Mouse (Mus musculus): ENCODE results near the gene Fnbp1. TPM values are rescaled to one million over a fixed set of nuclear protein-coding genes. Genes with fewer than 3 reads are reported as not detected.

Gene Fnbp1
- polyA plus RNA-seq, 1 experiment from 2014 or later, result 7.9 TPM

DNA sequence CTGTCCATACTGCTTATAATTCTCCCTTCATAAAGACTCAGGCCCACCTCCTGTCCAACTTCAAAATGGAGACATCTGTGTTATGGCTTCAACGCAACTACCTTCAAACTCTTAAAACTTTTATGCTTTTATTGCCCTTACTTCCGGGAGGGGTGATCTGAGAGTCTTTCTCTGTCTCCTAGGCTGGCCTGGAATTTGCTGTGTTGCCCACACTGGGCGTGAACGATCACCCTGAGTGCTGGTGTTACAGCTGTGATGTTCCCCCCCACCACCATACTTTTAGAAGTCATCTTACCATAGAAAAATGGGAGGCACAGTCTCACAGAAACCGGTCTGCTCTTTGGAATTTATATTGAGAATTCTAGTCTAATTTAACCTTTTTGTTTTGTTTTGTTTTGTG lies 64.2 kb downstream of the Fnbp1 start:
- 0 out of 2 replicates have a peak, but pooled peaks cover 2% of the 10 kb centered on the region for H3K36me3 ChIP-seq (ENCODE audit: control insufficient read depth, insufficient read depth, low read length)
- no peak overlapping the region for H3K27ac ChIP-seq (ENCODE audit: low read depth, low read length)
- no peaks in the 10 kb centered on the region for H3K9me3 ChIP-seq (replicated peaks; ENCODE audit: control insufficient read depth, low read length)
- DNase-seq (ENCODE audit: low spot score) (no peak), ATAC-seq (no peak)
- H3K4me1 ChIP-seq (ENCODE audit: control insufficient read depth, insufficient read depth, low read length), result no peaks in the 10 kb centered on the region
- 89% methylated on average over 5 of the region's 5 CpGs for WGBS
- H3K27me3 ChIP-seq (replicated peaks; ENCODE audit: control insufficient read depth, insufficient read depth, low read length), result no peaks in the 10 kb centered on the region
- H3K4me3 ChIP-seq (ENCODE audit: low read depth, low read length), result no peak overlapping the region
- H3K4me2 ChIP-seq (ENCODE audit: low read length), result no peak overlapping the region
- H3K9ac ChIP-seq (ENCODE audit: low read length), result no peak overlapping the region

DNA sequence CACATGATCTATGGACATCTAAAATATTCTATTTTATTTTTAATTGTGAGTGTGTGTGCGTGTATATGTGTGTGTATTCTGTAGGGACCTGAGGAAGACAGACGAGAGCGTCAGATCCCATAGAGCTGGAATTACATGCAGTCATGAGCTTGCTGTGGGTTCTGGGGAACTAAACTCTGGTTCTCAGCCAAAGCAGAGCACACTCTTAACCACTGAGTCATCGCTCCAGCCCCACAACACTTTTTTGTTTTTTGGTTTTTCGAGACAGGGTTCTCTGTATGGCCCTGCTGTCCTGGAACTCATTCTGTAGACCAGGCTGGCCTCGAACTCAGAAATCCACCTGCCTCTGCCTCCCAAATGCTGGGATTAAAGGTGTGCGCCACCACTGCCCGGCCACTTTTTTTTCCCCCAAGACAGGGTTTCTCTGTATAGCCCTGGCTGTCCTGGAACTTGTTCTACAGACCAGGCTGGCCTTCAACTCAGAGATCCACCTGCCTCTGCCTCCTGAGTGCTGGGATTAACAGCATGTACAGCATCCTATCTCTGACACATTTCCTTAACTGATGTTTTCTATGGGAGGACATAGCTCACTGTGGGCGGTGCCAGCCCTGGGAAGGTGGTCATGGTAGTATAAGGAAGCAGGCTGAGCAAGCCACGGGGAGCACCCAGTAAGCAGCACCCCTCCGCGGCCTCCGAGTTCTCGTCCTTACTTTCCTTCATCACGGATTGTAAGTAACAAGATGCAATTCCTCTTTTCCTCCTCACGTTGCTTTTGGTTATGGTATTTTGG lies 65.3 kb downstream of the Fnbp1 start:
- WGBS, result 96% methylated on average over 16 of the region's 16 CpGs
- Histone ChIP-seq H3K4me1 (ENCODE audit: control insufficient read depth, insufficient read depth, low read length) (no peaks in the 10 kb centered on the region), H3K9ac (ENCODE audit: low read length) (no peak overlapping the region), H3K36me3 (ENCODE audit: control insufficient read depth, insufficient read depth, low read length) (no peaks in the 10 kb centered on the region), H3K27me3 (replicated peaks; ENCODE audit: control insufficient read depth, insufficient read depth, low read length) (no peaks in the 10 kb centered on the region), H3K4me2 (ENCODE audit: low read length) (no peak overlapping the region), H3K27ac (ENCODE audit: low read depth, low read length) (no peak overlapping the region), H3K9me3 (replicated peaks; ENCODE audit: control insufficient read depth, low read length) (no peaks in the 10 kb centered on the region), H3K4me3 (ENCODE audit: low read depth, low read length) (no peak overlapping the region)
- ATAC-seq (no peak), DNase-seq (ENCODE audit: low spot score) (no peak)

DNA sequence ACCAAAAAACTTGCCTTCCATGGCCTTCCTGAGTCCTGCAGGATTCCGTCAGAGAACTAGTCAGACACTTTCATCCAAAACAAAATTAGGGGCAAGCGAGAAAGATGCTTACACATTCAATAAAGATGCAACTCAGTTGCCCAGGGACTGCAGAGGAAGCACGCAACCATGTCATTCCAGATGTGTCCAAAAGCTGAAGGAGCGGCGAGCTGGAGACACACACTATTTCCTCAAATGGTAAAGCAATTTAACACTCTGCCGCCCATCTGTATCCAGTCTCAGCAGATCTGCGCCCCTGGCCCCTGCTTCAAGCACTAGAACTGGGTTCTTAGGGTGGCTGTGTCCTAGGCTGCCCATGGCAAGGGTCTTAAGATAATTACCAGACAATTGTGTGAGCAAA lies 66.0 kb downstream of the Fnbp1 start:
- Histone ChIP-seq H3K27ac (ENCODE audit: low read depth, low read length) (no peak overlapping the region), H3K9ac (ENCODE audit: low read length) (no peak overlapping the region), H3K4me1 (ENCODE audit: control insufficient read depth, insufficient read depth, low read length) (no peaks in the 10 kb centered on the region), H3K27me3 (replicated peaks; ENCODE audit: control insufficient read depth, insufficient read depth, low read length) (no peaks in the 10 kb centered on the region), H3K4me3 (ENCODE audit: low read depth, low read length) (no peak overlapping the region), H3K36me3 (ENCODE audit: control insufficient read depth, insufficient read depth, low read length) (no peaks in the 10 kb centered on the region), H3K9me3 (replicated peaks; ENCODE audit: control insufficient read depth, low read length) (no peaks in the 10 kb centered on the region), H3K4me2 (ENCODE audit: low read length) (no peak overlapping the region)
- DNase-seq (ENCODE audit: low spot score) (no peak), ATAC-seq (no peak)
- 91% methylated on average over 7 of the region's 7 CpGs for WGBS

DNA sequence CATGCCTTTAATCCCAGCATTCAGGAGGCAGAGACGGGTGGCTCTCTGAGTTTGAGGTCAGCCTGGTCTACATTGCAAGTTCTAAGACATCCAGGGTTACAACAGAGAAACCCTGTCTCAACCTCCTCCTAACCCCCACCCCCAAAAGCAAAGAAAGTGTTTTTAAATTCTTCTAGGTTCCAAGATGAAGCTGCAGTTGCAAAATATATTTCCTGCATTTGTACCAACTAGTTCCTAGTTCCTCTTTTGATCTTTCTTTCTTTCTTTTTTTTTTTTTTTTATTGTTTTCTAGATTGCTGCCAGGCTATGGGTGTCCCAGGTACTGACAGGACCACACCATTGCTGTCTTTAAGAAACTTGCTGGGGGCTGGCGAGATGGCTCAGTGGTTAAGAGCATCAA lies 66.6 kb downstream of the Fnbp1 start:
- Histone ChIP-seq H3K4me1 (ENCODE audit: control insufficient read depth, insufficient read depth, low read length) (no peaks in the 10 kb centered on the region), H3K36me3 (ENCODE audit: control insufficient read depth, insufficient read depth, low read length) (no peaks in the 10 kb centered on the region), H3K27me3 (replicated peaks; ENCODE audit: control insufficient read depth, insufficient read depth, low read length) (no peaks in the 10 kb centered on the region), H3K9me3 (replicated peaks; ENCODE audit: control insufficient read depth, low read length) (no peaks in the 10 kb centered on the region), H3K4me3 (ENCODE audit: low read depth, low read length) (no peak overlapping the region), H3K9ac (ENCODE audit: low read length) (no peak overlapping the region), H3K27ac (ENCODE audit: low read depth, low read length) (no peak overlapping the region), H3K4me2 (ENCODE audit: low read length) (no peak overlapping the region)
- WGBS, result 95% methylated on average over 2 of the region's 2 CpGs
- no peak for ATAC-seq
- DNase-seq (ENCODE audit: low spot score), result no peak

DNA sequence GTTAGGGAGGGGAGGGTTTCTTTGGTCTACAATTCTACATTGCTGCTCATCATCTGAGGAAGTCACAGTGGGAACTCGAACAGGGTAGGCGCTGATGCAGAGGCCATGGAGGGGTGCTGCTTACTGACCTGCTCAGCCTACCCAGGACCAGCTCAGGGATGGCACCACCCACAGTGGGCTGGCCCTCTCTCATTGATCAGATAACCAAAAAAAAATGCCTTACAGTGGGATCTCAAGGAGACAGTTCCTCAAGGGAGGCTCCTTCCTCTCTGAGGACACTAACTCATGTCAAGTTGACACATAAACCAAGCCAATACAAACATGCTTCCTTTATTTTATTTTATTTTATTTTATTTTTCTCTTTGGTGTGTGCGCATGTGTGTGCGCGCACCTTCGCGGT lies 72.3 kb downstream of the Fnbp1 start:
- peak overlapping the region; percentile 84; the same call in 1 of the 2 replicates for H3K27ac ChIP-seq (ENCODE audit: low read depth, low read length)
- WGBS, result 89% methylated on average over 7 of the region's 7 CpGs
- H3K4me3 ChIP-seq (ENCODE audit: low read depth, low read length), result no peak overlapping the region
- no peak overlapping the region for H3K9ac ChIP-seq (ENCODE audit: low read length)
- no peak for ATAC-seq
- peaks cover 11% of the 10 kb centered on the region for H3K4me1 ChIP-seq (ENCODE audit: control insufficient read depth, insufficient read depth, low read length)
- no peaks in the 10 kb centered on the region for H3K9me3 ChIP-seq (replicated peaks; ENCODE audit: control insufficient read depth, low read length)
- DNase-seq (ENCODE audit: low spot score), result no peak
- no peak overlapping the region for H3K4me2 ChIP-seq (ENCODE audit: low read length)
- no peaks in the 10 kb centered on the region for H3K36me3 ChIP-seq (ENCODE audit: control insufficient read depth, insufficient read depth, low read length)
- H3K27me3 ChIP-seq (replicated peaks; ENCODE audit: control insufficient read depth, insufficient read depth, low read length), result no peaks in the 10 kb centered on the region

DNA sequence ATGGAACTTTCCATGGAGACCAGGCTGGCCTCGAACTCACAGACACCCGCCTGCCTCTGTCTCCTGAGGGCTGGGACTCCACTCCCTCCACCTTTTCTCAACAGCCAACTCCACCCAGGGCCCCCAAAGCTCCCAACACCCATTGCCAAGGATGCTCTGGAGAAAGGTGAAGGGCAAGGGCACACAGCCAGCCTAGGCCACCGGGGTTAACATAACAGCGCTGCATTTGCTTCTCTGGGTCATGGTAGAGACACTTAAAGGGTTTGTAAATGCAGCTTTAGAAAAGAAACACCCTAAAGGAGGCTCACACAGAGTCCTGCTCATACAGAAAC lies 72.7 kb downstream of the Fnbp1 start:
- Histone ChIP-seq H3K9me3 (replicated peaks; ENCODE audit: control insufficient read depth, low read length) (no peaks in the 10 kb centered on the region), H3K4me2 (ENCODE audit: low read length) (no peak overlapping the region), H3K27ac (ENCODE audit: low read depth, low read length) (peak overlapping the region; percentile 84), H3K4me1 (ENCODE audit: control insufficient read depth, insufficient read depth, low read length) (peaks cover 11% of the 10 kb centered on the region), H3K36me3 (ENCODE audit: control insufficient read depth, insufficient read depth, low read length) (no peaks in the 10 kb centered on the region), H3K27me3 (replicated peaks; ENCODE audit: control insufficient read depth, insufficient read depth, low read length) (no peaks in the 10 kb centered on the region), H3K9ac (ENCODE audit: low read length) (no peak overlapping the region), H3K4me3 (ENCODE audit: low read depth, low read length) (no peak overlapping the region)
- DNase-seq (ENCODE audit: low spot score), result no peak
- 69% methylated on average over 4 of the region's 4 CpGs for WGBS
- no peak for ATAC-seq

DNA sequence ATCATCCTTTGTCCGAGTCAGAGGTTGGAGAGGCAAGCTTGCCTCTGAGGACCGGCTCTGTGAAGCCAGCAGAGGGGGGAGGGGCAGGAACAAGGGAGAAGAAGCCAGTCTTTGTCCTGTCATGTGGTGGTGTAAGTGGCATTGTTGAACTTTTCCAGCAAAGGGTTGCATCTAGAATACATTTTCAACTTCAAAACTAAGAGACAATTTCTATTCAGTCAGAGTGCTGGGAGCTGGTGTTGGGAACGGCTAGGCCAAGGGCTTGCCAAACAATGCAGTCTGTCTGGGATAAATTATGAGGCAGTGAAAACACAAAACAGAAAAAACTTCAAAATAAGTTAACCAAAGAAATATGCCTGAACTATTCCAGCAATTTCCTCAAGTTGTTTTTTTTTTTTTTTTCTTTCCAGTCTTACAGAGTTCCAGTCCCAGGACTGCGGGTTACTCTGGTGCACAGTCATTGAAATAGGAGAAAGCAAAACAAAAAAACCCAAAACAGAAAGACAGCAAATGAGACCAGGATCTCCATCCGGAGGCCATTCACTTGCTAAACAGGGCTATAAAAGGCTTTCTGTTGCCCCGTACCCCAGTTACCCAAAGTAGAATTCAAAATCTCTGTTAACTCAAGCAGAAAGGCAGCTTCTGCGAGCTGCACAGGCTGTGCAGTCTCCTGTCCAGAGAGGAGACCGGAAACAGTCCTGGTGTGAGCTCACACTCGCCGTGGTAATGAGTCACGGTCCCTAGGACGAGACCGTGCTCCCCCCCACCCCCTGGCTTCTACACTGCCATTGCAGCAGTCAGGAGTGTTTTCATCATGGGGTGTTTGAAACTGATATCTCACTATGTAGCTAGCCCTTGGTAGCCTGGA lies 73.3 kb downstream of the Fnbp1 start:
- H3K36me3 ChIP-seq (ENCODE audit: control insufficient read depth, insufficient read depth, low read length), result no peaks in the 10 kb centered on the region
- H3K9me3 ChIP-seq (replicated peaks; ENCODE audit: control insufficient read depth, low read length), result no peaks in the 10 kb centered on the region
- WGBS, result 6% methylated on average over 13 of the region's 13 CpGs
- H3K4me1 ChIP-seq (ENCODE audit: control insufficient read depth, insufficient read depth, low read length), result peaks cover 11% of the 10 kb centered on the region
- no peak overlapping the region for H3K4me3 ChIP-seq (ENCODE audit: low read depth, low read length)
- no peak overlapping the region for H3K9ac ChIP-seq (ENCODE audit: low read length)
- ATAC-seq, result peak; percentile 83
- peak overlapping the region; percentile 84 for H3K27ac ChIP-seq (ENCODE audit: low read depth, low read length)
- H3K27me3 ChIP-seq (replicated peaks; ENCODE audit: control insufficient read depth, insufficient read depth, low read length), result no peaks in the 10 kb centered on the region
- no peak overlapping the region for H3K4me2 ChIP-seq (ENCODE audit: low read length)
- DNase-seq (ENCODE audit: low spot score), result peak; percentile 77

DNA sequence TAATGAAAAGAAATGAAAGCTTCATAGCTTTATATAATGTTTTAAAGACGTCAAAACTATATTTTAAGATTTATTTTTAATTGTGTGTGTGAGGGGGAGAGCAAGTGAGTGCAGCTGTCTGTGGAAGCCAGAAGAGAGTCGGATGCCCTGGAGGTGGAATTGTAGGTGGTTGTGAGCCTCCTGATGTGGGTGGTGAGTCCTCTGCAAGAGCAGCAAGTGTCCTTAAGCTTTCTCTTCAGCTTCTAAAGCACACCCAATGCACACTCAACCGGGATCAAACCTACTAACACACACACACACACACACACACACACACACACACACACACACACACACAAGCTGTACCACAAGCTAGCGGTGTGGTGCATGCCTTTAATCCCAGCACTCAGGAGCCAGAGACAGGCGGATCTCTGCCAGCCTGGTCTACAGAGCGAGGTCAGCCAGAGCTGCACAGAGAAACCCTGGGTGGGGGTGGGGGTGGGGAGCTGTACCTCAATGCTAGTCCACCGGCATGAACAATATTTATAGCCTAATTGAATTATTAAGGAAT lies 74.0 kb downstream of the Fnbp1 start:
- peak; percentile 25; the same call in 1 of the 2 replicates for ATAC-seq
- Histone ChIP-seq H3K36me3 (ENCODE audit: control insufficient read depth, insufficient read depth, low read length) (no peaks in the 10 kb centered on the region), H3K4me3 (ENCODE audit: low read depth, low read length) (no peak overlapping the region), H3K27ac (ENCODE audit: low read depth, low read length) (peak overlapping the region; percentile 84), H3K9ac (ENCODE audit: low read length) (no peak overlapping the region), H3K27me3 (replicated peaks; ENCODE audit: control insufficient read depth, insufficient read depth, low read length) (no peaks in the 10 kb centered on the region), H3K9me3 (replicated peaks; ENCODE audit: control insufficient read depth, low read length) (no peaks in the 10 kb centered on the region), H3K4me2 (ENCODE audit: low read length) (no peak overlapping the region), H3K4me1 (ENCODE audit: control insufficient read depth, insufficient read depth, low read length) (peaks cover 11% of the 10 kb centered on the region)
- no peak for DNase-seq (ENCODE audit: low spot score)
- WGBS, result 43% methylated on average over 7 of the region's 7 CpGs

Measured in forebrain, embryonic 14.5 days (tissue).